Mouse (Mus musculus): ENCODE data around the gene Hlcs. TPM values are rescaled to one million over a fixed set of nuclear protein-coding genes. Genes with fewer than 3 reads are reported as not detected.

Hlcs gene
- polyA plus RNA-seq, 1 experiment from 2014 or later, result 2.8 TPM

GRCm38 (mm10) chr16:94317752-94318151 is 4.4 kb upstream of the Hlcs start:
- no peaks in the 10 kb centered on the region for H3K36me3 ChIP-seq (ENCODE audit: control insufficient read depth, insufficient read depth)
- no peaks in the 10 kb centered on the region for H3K4me1 ChIP-seq (replicated peaks; ENCODE audit: control insufficient read depth, insufficient read depth, low read length)
- H3K4me3 ChIP-seq (ENCODE audit: low read depth, low read length), result no peak overlapping the region
- H3K4me2 ChIP-seq (replicated peaks; ENCODE audit: low read depth), result no peak overlapping the region
- no peak overlapping the region for H3K9ac ChIP-seq (ENCODE audit: low read depth, low read length)
- H3K9me3 ChIP-seq (ENCODE audit: control insufficient read depth), result no peaks in the 10 kb centered on the region
- no peak overlapping the region for H3K27ac ChIP-seq (ENCODE audit: low read depth, low read length)
- no peak for TF ChIP-seq CTCF (IDR thresholded peaks at IDR 0.05; ENCODE audit: low read depth)
- ATAC-seq, result no peak
- 48% methylated on average over 5 of the region's 5 CpGs for WGBS
- no peaks in the 10 kb centered on the region for H3K27me3 ChIP-seq (replicated peaks; ENCODE audit: control insufficient read depth, insufficient read depth, low read length)

- Histone ChIP-seq H3K27me3 (replicated peaks; ENCODE audit: control insufficient read depth, insufficient read depth, low read length) (no peaks in the 10 kb centered on the region), H3K9me3 (ENCODE audit: control insufficient read depth) (no peaks in the 10 kb centered on the region), H3K36me3 (ENCODE audit: control insufficient read depth, insufficient read depth) (no peaks in the 10 kb centered on the region), H3K4me1 (replicated peaks; ENCODE audit: control insufficient read depth, insufficient read depth, low read length) (no peaks in the 10 kb centered on the region), H3K9ac (ENCODE audit: low read depth, low read length) (no peak overlapping the region), H3K27ac (ENCODE audit: low read depth, low read length) (no peak overlapping the region), H3K4me3 (ENCODE audit: low read depth, low read length) (no peak overlapping the region), H3K4me2 (replicated peaks; ENCODE audit: low read depth) (no peak overlapping the region)
- no peak for ATAC-seq
- TF ChIP-seq CTCF (IDR thresholded peaks at IDR 0.05; ENCODE audit: low read depth), result no peak
- WGBS, result 35% methylated on average over 1 of the region's 1 CpGs
Measured at GRCm38 (mm10) chr16:94315215-94315614, 1.8 kb upstream of the Hlcs start.

DNA sequence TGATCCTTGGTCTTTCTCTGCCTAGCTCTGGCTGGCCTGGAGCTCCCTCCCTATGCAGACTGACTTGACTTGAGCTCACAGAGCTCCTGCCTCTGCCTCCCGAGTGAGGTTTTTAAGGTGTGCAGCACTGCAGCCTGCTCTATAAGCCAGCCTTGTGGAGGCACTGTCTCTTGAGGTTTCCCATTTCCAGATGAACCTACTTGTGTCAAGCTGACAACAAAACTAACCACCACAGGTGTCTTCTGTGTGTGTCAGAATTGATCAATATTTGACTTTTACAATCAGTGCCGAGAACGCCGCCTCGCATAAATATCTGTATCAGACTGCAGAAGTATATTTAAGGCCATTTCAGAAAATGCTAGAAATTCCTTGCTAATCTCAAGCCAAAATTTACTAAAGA is 1.3 kb upstream of the Hlcs start:
- no peak overlapping the region for H3K4me3 ChIP-seq (ENCODE audit: low read depth, low read length)
- H3K27ac ChIP-seq (ENCODE audit: low read depth, low read length), result no peak overlapping the region
- H3K36me3 ChIP-seq (ENCODE audit: control insufficient read depth, insufficient read depth), result no peaks in the 10 kb centered on the region
- no peak overlapping the region for H3K4me2 ChIP-seq (replicated peaks; ENCODE audit: low read depth)
- no peak overlapping the region for H3K9ac ChIP-seq (ENCODE audit: low read depth, low read length)
- WGBS, result 85% methylated on average over 5 of the region's 5 CpGs
- no peaks in the 10 kb centered on the region for H3K4me1 ChIP-seq (replicated peaks; ENCODE audit: control insufficient read depth, insufficient read depth, low read length)
- no peaks in the 10 kb centered on the region for H3K27me3 ChIP-seq (replicated peaks; ENCODE audit: control insufficient read depth, insufficient read depth, low read length)
- no peak for TF ChIP-seq CTCF (IDR thresholded peaks at IDR 0.05; ENCODE audit: low read depth)
- H3K9me3 ChIP-seq (ENCODE audit: control insufficient read depth), result no peaks in the 10 kb centered on the region
- no peak for ATAC-seq

DNA sequence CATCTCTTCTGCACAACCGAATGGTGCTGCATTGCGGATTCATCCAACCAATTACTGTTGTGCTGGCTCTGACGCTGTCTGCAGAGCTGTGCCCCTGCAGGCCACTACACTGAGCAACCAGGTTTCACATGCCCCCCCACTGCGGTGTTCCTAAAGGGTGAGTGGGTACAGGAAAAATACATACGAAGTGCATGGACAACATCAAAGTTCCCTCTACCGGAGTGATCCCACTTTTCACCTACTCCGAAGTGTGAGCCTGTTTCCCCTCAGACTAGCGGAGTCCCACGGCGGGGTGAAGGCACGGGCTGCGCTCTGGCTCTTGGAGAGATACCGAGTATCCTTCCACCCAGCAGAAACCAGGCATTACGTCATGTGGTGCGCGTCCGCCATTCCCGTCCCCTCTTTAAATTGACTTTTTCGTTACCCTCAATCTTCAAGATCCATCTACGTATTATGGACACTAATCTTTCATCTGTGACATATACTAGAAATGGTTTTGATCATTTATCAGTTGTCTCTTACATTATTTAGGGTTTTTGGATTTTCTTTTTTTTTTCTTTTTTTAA is 625 bp downstream of the Hlcs start:
- Histone ChIP-seq H3K4me3 (ENCODE audit: low read depth, low read length) (peak overlapping the region; percentile 53), H3K27ac (ENCODE audit: low read depth, low read length) (peak overlapping the region; percentile 92), H3K4me2 (replicated peaks; ENCODE audit: low read depth) (peak overlapping the region; percentile 71), H3K9me3 (ENCODE audit: control insufficient read depth) (no peaks in the 10 kb centered on the region), H3K36me3 (ENCODE audit: control insufficient read depth, insufficient read depth) (no peaks in the 10 kb centered on the region), H3K4me1 (replicated peaks; ENCODE audit: control insufficient read depth, insufficient read depth, low read length) (no peaks in the 10 kb centered on the region), H3K9ac (ENCODE audit: low read depth, low read length) (peak overlapping the region; percentile 73), H3K27me3 (replicated peaks; ENCODE audit: control insufficient read depth, insufficient read depth, low read length) (no peaks in the 10 kb centered on the region)
- under 1% methylated on average over 20 of the region's 20 CpGs for WGBS
- TF ChIP-seq CTCF (IDR thresholded peaks at IDR 0.05; ENCODE audit: low read depth), result peak; percentile 60
- peak; percentile 74 for ATAC-seq

- Histone ChIP-seq H3K4me2 (replicated peaks; ENCODE audit: low read depth) (peak overlapping the region; percentile 71), H3K36me3 (ENCODE audit: control insufficient read depth, insufficient read depth) (no peaks in the 10 kb centered on the region), H3K9me3 (ENCODE audit: control insufficient read depth) (no peaks in the 10 kb centered on the region), H3K27ac (ENCODE audit: low read depth, low read length) (no peak overlapping the region), H3K9ac (ENCODE audit: low read depth, low read length) (no peak overlapping the region), H3K27me3 (replicated peaks; ENCODE audit: control insufficient read depth, insufficient read depth, low read length) (no peaks in the 10 kb centered on the region), H3K4me3 (ENCODE audit: low read depth, low read length) (peak overlapping the region; percentile 53; the same call in 1 of the 2 replicates), H3K4me1 (replicated peaks; ENCODE audit: control insufficient read depth, insufficient read depth, low read length) (no peaks in the 10 kb centered on the region)
- no peak for ATAC-seq
- 73% methylated on average over 4 of the region's 4 CpGs for WGBS
- TF ChIP-seq CTCF (IDR thresholded peaks at IDR 0.05; ENCODE audit: low read depth), result no peak
Measured at GRCm38 (mm10) chr16:94311931-94312330, 1.4 kb downstream of the Hlcs start.

- no peak for ATAC-seq
- Histone ChIP-seq H3K4me2 (replicated peaks; ENCODE audit: low read depth) (no peak overlapping the region), H3K36me3 (ENCODE audit: control insufficient read depth, insufficient read depth) (no peaks in the 10 kb centered on the region), H3K9ac (ENCODE audit: low read depth, low read length) (no peak overlapping the region), H3K4me1 (replicated peaks; ENCODE audit: control insufficient read depth, insufficient read depth, low read length) (no peaks in the 10 kb centered on the region), H3K4me3 (ENCODE audit: low read depth, low read length) (no peak overlapping the region), H3K27ac (ENCODE audit: low read depth, low read length) (no peak overlapping the region), H3K9me3 (ENCODE audit: control insufficient read depth) (no peaks in the 10 kb centered on the region), H3K27me3 (replicated peaks; ENCODE audit: control insufficient read depth, insufficient read depth, low read length) (no peaks in the 10 kb centered on the region)
- WGBS, result 48% methylated on average over 1 of the region's 1 CpGs
- TF ChIP-seq CTCF (IDR thresholded peaks at IDR 0.05; ENCODE audit: low read depth), result no peak
Measured at GRCm38 (mm10) chr16:94311416-94311815, 2.0 kb downstream of the Hlcs start.

DNA sequence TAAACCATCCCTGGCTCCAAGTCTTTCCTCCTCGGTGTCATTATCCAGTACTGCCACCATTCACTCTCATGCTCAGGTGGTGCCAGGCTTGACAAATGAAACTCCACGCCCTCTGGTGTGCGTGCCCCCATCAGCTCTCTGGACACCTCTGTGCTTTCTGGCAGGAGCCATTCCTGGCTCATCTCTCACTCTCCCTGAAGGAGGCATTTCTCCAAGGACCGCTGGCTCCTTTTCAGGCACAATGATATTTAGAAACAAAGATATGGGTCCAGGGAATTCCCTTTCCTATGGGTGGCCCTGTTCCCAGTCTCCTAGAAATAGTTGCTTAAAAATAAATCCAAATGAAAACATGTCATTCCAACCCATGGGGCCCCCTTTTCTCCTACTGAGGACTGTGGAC is 4.3 kb downstream of the Hlcs start:
- no peaks in the 10 kb centered on the region for H3K36me3 ChIP-seq (ENCODE audit: control insufficient read depth, insufficient read depth)
- H3K4me3 ChIP-seq (ENCODE audit: low read depth, low read length), result no peak overlapping the region
- ATAC-seq, result no peak
- H3K9ac ChIP-seq (ENCODE audit: low read depth, low read length), result no peak overlapping the region
- TF ChIP-seq CTCF (IDR thresholded peaks at IDR 0.05; ENCODE audit: low read depth), result no peak
- H3K27ac ChIP-seq (ENCODE audit: low read depth, low read length), result no peak overlapping the region
- H3K9me3 ChIP-seq (ENCODE audit: control insufficient read depth), result no peaks in the 10 kb centered on the region
- no peaks in the 10 kb centered on the region for H3K4me1 ChIP-seq (replicated peaks; ENCODE audit: control insufficient read depth, insufficient read depth, low read length)
- H3K4me2 ChIP-seq (replicated peaks; ENCODE audit: low read depth), result no peak overlapping the region
- WGBS, result 92% methylated on average over 4 of the region's 4 CpGs
- H3K27me3 ChIP-seq (replicated peaks; ENCODE audit: control insufficient read depth, insufficient read depth, low read length), result no peaks in the 10 kb centered on the region

Data from intestine, postnatal 0 days (tissue).